Mouse (Mus musculus) gonadal fat pad, adult 2 months (tissue): Measurements from ENCODE around the gene Pkn3. TPM values are rescaled to one million over a fixed set of nuclear protein-coding genes. Genes with fewer than 3 reads are reported as not detected.
"Not testable (repeated sequence)": the region's sequence is repeated elsewhere in the genome, so short reads cannot be mapped to it uniquely, and the experiment has no call there.

Experiments
- DNase-seq: peaks from one replicate; pipeline ENCODE4 v3.0.0-alpha.2; 2012; ENCODE audit warnings: low read depth
- polyA plus RNA-seq: library from polyadenylated mRNA; depleted of rRNA; stranded (reverse); fragments of >200 nt; gene quantifications from 2 replicates; pipeline ENCODE4 v1.2.3, GENCODE M21; 2012; rRNA removed

Pkn3 gene
- polyA plus RNA-seq, 1 experiment: 12.3 TPM

DNA sequence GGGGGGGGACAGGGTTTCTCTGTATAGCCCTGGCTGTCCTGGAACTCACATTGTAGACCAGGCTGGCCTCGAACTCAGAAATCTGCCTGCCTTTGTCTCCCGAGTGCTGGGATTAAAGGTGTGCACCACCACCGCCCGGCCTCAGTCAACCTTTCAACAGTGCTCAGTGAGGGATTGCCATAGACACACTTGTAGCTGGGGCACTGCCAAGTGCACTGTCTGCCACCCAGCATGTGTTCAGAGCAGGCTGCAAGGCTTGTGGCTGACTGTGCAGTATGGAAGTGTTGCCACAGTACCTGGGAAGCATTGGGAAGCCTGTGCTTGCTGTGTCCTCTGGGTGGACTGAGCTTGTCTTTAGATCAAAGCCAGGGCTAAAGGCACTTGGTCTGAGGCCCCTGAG is 62.5 kb downstream of the Pkn3 start:
- not testable (repeated sequence) for DNase-seq

Other genes starting within 250 kb of the Pkn3 start
- 15.0 and 22.4 TPM in 2 replicates for gene Cercam, start 208.5 kb upstream of the Pkn3 start, polyA plus RNA-seq
- gene Odf2, start 188.5 kb upstream of the Pkn3 start, polyA plus RNA-seq: 30.6 and 41.7 TPM in 2 replicates
- gene Gle1, start 142.3 kb upstream of the Pkn3 start, polyA plus RNA-seq: 19.3 and 24.5 TPM in 2 replicates
- gene Sptan1, start 112.1 kb upstream of the Pkn3 start, polyA plus RNA-seq: 150 and 210 TPM in 2 replicates
- gene Wdr34, start 28.8 kb upstream of the Pkn3 start, polyA plus RNA-seq: 37.6 and 45.3 TPM in 2 replicates
- 28.5 and 37.2 TPM in 2 replicates for gene Set, start 20.3 kb upstream of the Pkn3 start, polyA plus RNA-seq
- gene Zdhhc12, start 16.0 kb downstream of the Pkn3 start, polyA plus RNA-seq: 56.4 and 66.5 TPM in 2 replicates
- gene Zer1, start 46.9 kb downstream of the Pkn3 start, polyA plus RNA-seq: 58.1 TPM in 2 replicates
- gene Tbc1d13, start 56.1 kb downstream of the Pkn3 start, polyA plus RNA-seq: 47.7 and 59.5 TPM in 2 replicates
- 40.8 and 41.5 TPM in 2 replicates for gene Endog, start 93.8 kb downstream of the Pkn3 start, polyA plus RNA-seq
- 24.3 and 27.3 TPM in 2 replicates for gene Spout1, start 100.8 kb downstream of the Pkn3 start, polyA plus RNA-seq
- 83.0 and 87.2 TPM in 2 replicates for gene Kyat1, start 128.2 kb downstream of the Pkn3 start, polyA plus RNA-seq
- 28.4 and 29.3 TPM in 2 replicates for gene Lrrc8a, start 160.0 kb downstream of the Pkn3 start, polyA plus RNA-seq
- gene Gm28035, start 162.9 kb downstream of the Pkn3 start, polyA plus RNA-seq: 9.6 and 11.8 TPM in 2 replicates
- gene Phyhd1, start 188.5 kb downstream of the Pkn3 start, polyA plus RNA-seq: 51.9 and 62.7 TPM in 2 replicates
- gene Gm28038, start 203.4 kb downstream of the Pkn3 start, polyA plus RNA-seq: not detected in 2 replicates
- 48.2 and 83.0 TPM in 2 replicates for gene Dolk, start 208.7 kb downstream of the Pkn3 start, polyA plus RNA-seq
- gene Nup188, start 208.7 kb downstream of the Pkn3 start, polyA plus RNA-seq: 28.9 and 30.4 TPM in 2 replicates